Mouse (Mus musculus): ENCODE measurements at regions not wholly inside any gene's neighbourhood (a gene's known extent, or its start where the extent isn't known, plus 50 kb on each side); places are given as distances from the start of the nearest gene placed in this dataset.
"Not testable (repeated sequence)": the region's sequence is repeated elsewhere in the genome, so short reads cannot be mapped to it uniquely, and the experiment has no call there.

GRCm38 (mm10) chr12:54532062-54532461 is 124.3 kb downstream of the Sptssa start:
- Histone ChIP-seq H3K27ac (replicated peaks; ENCODE audit: low read depth, low read length) (no peak overlapping the region), H3K9me3 (ENCODE audit: control insufficient read depth, low read length) (no peaks in the 10 kb centered on the region), H3K9ac (ENCODE audit: low read length) (no peak overlapping the region), H3K36me3 (ENCODE audit: control insufficient read depth, insufficient read depth, low read length) (no peaks in the 10 kb centered on the region), H3K27me3 (ENCODE audit: control insufficient read depth, insufficient read depth, low read length) (no peaks in the 10 kb centered on the region), H3K4me2 (ENCODE audit: low read depth, severe bottlenecking) (no peak overlapping the region), H3K4me3 (ENCODE audit: low read depth, low read length) (no peak overlapping the region), H3K4me1 (ENCODE audit: control insufficient read depth, insufficient read depth, low read length) (no peaks in the 10 kb centered on the region)
- ATAC-seq (ENCODE audit: insufficient number of reproducible peaks, low FRiP score, low TSS enrichment, low read depth) (no peak), DNase-seq (ENCODE audit: low spot score) (no peak)
- WGBS = 91% methylated on average over 8 of the region's 8 CpGs

DNA sequence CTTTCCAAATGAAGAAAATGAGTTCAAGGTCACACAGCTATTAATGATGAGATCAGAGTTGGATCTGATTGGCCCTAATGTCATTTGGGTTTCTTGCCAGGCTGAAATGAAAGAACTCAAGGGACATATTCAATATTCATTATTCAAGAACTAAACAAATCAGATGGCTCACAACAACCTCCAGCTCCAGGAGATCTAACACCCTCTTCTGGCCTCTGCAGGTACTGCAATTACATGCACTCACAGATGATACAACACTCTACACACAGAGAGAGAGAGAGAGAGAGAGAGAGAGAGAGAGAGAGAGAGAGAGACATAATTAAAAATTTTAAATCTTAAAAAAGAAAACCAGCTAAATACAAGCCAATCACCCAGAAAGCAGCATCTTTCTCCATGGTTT is 128.3 kb downstream of the Sptssa start:
- no peaks in the 10 kb centered on the region for H3K4me1 ChIP-seq (ENCODE audit: control insufficient read depth, insufficient read depth, low read length)
- no peak for DNase-seq (ENCODE audit: low spot score)
- no peaks in the 10 kb centered on the region for H3K36me3 ChIP-seq (ENCODE audit: control insufficient read depth, insufficient read depth, low read length)
- H3K4me2 ChIP-seq (ENCODE audit: low read depth, severe bottlenecking) = no peak overlapping the region
- no peak for ATAC-seq (ENCODE audit: insufficient number of reproducible peaks, low FRiP score, low TSS enrichment, low read depth)
- H3K9me3 ChIP-seq (ENCODE audit: control insufficient read depth, low read length) = no peaks in the 10 kb centered on the region
- H3K4me3 ChIP-seq (ENCODE audit: low read depth, low read length) = no peak overlapping the region
- H3K27ac ChIP-seq (replicated peaks; ENCODE audit: low read depth, low read length) = no peak overlapping the region
- no peaks in the 10 kb centered on the region for H3K27me3 ChIP-seq (ENCODE audit: control insufficient read depth, insufficient read depth, low read length)
- H3K9ac ChIP-seq (ENCODE audit: low read length) = no peak overlapping the region

DNA sequence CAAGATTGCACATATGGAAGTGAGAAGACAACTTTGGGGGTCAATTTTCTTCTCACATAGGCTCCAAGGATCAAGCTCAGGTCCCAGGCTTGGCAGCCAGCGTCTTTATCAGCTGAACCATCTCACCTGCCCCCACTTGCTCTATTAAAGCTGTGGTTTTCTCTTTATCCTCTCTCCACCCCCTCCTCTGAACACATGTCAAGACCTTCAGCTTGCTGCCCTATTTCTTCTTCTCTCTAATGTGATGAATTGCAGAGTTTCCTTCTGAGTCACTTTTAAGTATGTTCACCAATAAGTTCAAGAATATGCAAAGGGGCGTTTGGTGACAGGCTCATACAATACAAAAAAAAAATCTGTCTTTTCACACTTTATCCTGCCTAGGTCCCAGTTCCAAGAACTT is 128.8 kb downstream of the Sptssa start:
- H3K4me2 ChIP-seq (ENCODE audit: low read depth, severe bottlenecking) = no peak overlapping the region
- no peaks in the 10 kb centered on the region for H3K27me3 ChIP-seq (ENCODE audit: control insufficient read depth, insufficient read depth, low read length)
- WGBS = 78% methylated on average over 2 of the region's 2 CpGs
- no peak overlapping the region for H3K4me3 ChIP-seq (ENCODE audit: low read depth, low read length)
- no peak overlapping the region for H3K9ac ChIP-seq (ENCODE audit: low read length)
- no peaks in the 10 kb centered on the region for H3K9me3 ChIP-seq (ENCODE audit: control insufficient read depth, low read length)
- DNase-seq (ENCODE audit: low spot score) = no peak
- no peaks in the 10 kb centered on the region for H3K4me1 ChIP-seq (ENCODE audit: control insufficient read depth, insufficient read depth, low read length)
- no peak overlapping the region for H3K27ac ChIP-seq (replicated peaks; ENCODE audit: low read depth, low read length)
- H3K36me3 ChIP-seq (ENCODE audit: control insufficient read depth, insufficient read depth, low read length) = no peaks in the 10 kb centered on the region
- ATAC-seq (ENCODE audit: insufficient number of reproducible peaks, low FRiP score, low TSS enrichment, low read depth) = no peak

GRCm38 (mm10) chr12:54520406-54520805 is 136.0 kb downstream of the Sptssa start:
- H3K9me3 ChIP-seq (ENCODE audit: control insufficient read depth, low read length) = no peaks in the 10 kb centered on the region
- H3K4me1 ChIP-seq (ENCODE audit: control insufficient read depth, insufficient read depth, low read length) = no peaks in the 10 kb centered on the region
- DNase-seq (ENCODE audit: low spot score) = no peak
- ATAC-seq (ENCODE audit: insufficient number of reproducible peaks, low FRiP score, low TSS enrichment, low read depth) = no peak
- H3K4me3 ChIP-seq (ENCODE audit: low read depth, low read length) = no peak overlapping the region
- H3K27ac ChIP-seq (replicated peaks; ENCODE audit: low read depth, low read length) = no peak overlapping the region
- no peak overlapping the region for H3K4me2 ChIP-seq (ENCODE audit: low read depth, severe bottlenecking)
- H3K36me3 ChIP-seq (ENCODE audit: control insufficient read depth, insufficient read depth, low read length) = no peaks in the 10 kb centered on the region
- WGBS = 22% methylated on average over 4 of the region's 4 CpGs
- no peaks in the 10 kb centered on the region for H3K27me3 ChIP-seq (ENCODE audit: control insufficient read depth, insufficient read depth, low read length)
- no peak overlapping the region for H3K9ac ChIP-seq (ENCODE audit: low read length)

DNA sequence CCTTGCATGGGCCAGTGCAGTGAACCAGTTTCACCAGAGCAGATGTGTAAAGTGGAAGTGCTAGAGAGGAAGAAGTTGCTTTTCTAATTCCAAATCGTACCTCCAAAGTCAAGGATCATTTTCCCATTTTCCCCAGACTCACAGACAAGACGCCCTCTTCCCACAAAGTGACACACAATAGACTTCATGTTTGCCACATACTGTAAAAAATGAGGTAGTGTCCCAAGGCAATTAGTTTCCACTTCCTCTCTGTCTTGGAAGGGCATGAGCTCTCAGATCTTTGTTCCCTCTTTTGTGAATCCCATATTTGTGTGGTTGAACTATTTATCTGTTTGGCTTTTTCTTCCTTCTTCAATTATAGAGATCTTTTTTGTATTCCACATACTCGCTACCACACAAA is 137.0 kb downstream of the Sptssa start:
- H3K27ac ChIP-seq (replicated peaks; ENCODE audit: low read depth, low read length) = no peak overlapping the region
- WGBS = 89% methylated on average over 3 of the region's 3 CpGs
- H3K9me3 ChIP-seq (ENCODE audit: control insufficient read depth, low read length) = no peaks in the 10 kb centered on the region
- H3K9ac ChIP-seq (ENCODE audit: low read length) = no peak overlapping the region
- H3K27me3 ChIP-seq (ENCODE audit: control insufficient read depth, insufficient read depth, low read length) = no peaks in the 10 kb centered on the region
- H3K4me1 ChIP-seq (ENCODE audit: control insufficient read depth, insufficient read depth, low read length) = no peaks in the 10 kb centered on the region
- ATAC-seq (ENCODE audit: insufficient number of reproducible peaks, low FRiP score, low TSS enrichment, low read depth) (no peak), DNase-seq (ENCODE audit: low spot score) (no peak)
- no peak overlapping the region for H3K4me2 ChIP-seq (ENCODE audit: low read depth, severe bottlenecking)
- no peak overlapping the region for H3K4me3 ChIP-seq (ENCODE audit: low read depth, low read length)
- no peaks in the 10 kb centered on the region for H3K36me3 ChIP-seq (ENCODE audit: control insufficient read depth, insufficient read depth, low read length)

GRCm38 (mm10) chr12:54517265-54517664 is 139.1 kb downstream of the Sptssa start:
- Histone ChIP-seq H3K9me3 (ENCODE audit: control insufficient read depth, low read length) (no peaks in the 10 kb centered on the region), H3K9ac (ENCODE audit: low read length) (no peak overlapping the region), H3K4me2 (ENCODE audit: low read depth, severe bottlenecking) (no peak overlapping the region), H3K4me3 (ENCODE audit: low read depth, low read length) (no peak overlapping the region), H3K27ac (replicated peaks; ENCODE audit: low read depth, low read length) (no peak overlapping the region), H3K27me3 (ENCODE audit: control insufficient read depth, insufficient read depth, low read length) (no peaks in the 10 kb centered on the region), H3K36me3 (ENCODE audit: control insufficient read depth, insufficient read depth, low read length) (no peaks in the 10 kb centered on the region), H3K4me1 (ENCODE audit: control insufficient read depth, insufficient read depth, low read length) (no peaks in the 10 kb centered on the region)
- no peak for ATAC-seq (ENCODE audit: insufficient number of reproducible peaks, low FRiP score, low TSS enrichment, low read depth)
- 81% methylated on average over 3 of the region's 3 CpGs for whole genome bisulfite sequencing
- DNase-seq (ENCODE audit: low spot score) = no peak

DNA sequence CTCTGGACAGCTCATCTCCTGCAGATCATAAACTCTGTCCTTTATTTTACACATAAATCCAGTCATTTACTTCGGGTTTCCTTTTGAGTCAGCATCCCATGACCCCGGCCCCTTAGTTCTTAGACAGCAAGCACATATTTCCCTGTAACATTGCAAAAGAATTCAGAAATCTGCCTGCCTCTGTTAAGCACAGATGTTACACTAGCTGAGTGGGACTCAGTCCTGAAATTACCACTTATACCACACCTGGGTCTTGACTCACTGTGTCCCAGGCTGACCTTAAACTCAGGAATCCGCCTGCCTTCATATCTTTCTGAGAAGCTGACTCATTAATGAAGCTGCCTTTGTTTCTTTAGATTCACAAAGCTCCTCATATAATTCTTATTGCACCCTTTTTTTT is 139.9 kb downstream of the Sptssa start:
- DNase-seq (ENCODE audit: low spot score) (no peak), ATAC-seq (ENCODE audit: insufficient number of reproducible peaks, low FRiP score, low TSS enrichment, low read depth) (no peak)
- H3K4me3 ChIP-seq (ENCODE audit: low read depth, low read length) = no peak overlapping the region
- H3K4me1 ChIP-seq (ENCODE audit: control insufficient read depth, insufficient read depth, low read length) = no peaks in the 10 kb centered on the region
- no peaks in the 10 kb centered on the region for H3K27me3 ChIP-seq (ENCODE audit: control insufficient read depth, insufficient read depth, low read length)
- WGBS = 55% methylated on average over 3 of the region's 3 CpGs
- no peak overlapping the region for H3K4me2 ChIP-seq (ENCODE audit: low read depth, severe bottlenecking)
- no peaks in the 10 kb centered on the region for H3K36me3 ChIP-seq (ENCODE audit: control insufficient read depth, insufficient read depth, low read length)
- no peak overlapping the region for H3K9ac ChIP-seq (ENCODE audit: low read length)
- no peaks in the 10 kb centered on the region for H3K9me3 ChIP-seq (ENCODE audit: control insufficient read depth, low read length)
- H3K27ac ChIP-seq (replicated peaks; ENCODE audit: low read depth, low read length) = no peak overlapping the region

DNA sequence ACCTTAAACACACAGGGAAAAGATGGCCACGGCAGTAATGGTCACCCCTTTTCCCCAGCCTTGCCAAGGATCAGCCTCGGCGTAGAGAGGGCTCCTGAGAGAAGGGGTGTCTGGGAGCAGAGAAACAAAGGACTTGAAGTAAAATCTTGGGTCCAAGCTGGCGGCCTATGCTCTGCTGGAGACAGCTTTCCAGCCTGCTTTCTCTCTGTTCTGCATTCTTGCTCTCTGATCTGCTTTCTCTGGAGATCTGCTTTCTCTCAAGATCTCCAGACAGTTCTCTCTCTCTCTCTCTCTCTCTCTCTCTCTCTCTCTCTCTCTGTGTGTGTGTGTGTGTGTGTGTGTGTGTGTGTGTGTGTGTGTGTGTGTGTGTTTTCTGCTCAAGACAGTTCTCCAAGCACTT is 140.3 kb downstream of the Sptssa start:
- not testable (repeated sequence) for ATAC-seq (ENCODE audit: insufficient number of reproducible peaks, low FRiP score, low TSS enrichment, low read depth); H3K36me3 ChIP-seq (ENCODE audit: control insufficient read depth, insufficient read depth, low read length); H3K4me1 ChIP-seq (ENCODE audit: control insufficient read depth, insufficient read depth, low read length); H3K4me2 ChIP-seq (ENCODE audit: low read depth, severe bottlenecking); H3K9me3 ChIP-seq (ENCODE audit: control insufficient read depth, low read length); H3K27me3 ChIP-seq (ENCODE audit: control insufficient read depth, insufficient read depth, low read length); DNase-seq (ENCODE audit: low spot score); H3K4me3 ChIP-seq (ENCODE audit: low read depth, low read length); H3K27ac ChIP-seq (replicated peaks; ENCODE audit: low read depth, low read length); H3K9ac ChIP-seq (ENCODE audit: low read length)
- 44% methylated on average over 4 of the region's 4 CpGs for WGBS

GRCm38 (mm10) chr12:54509903-54510302 is 146.5 kb downstream of the Sptssa start:
- no peaks in the 10 kb centered on the region for H3K4me1 ChIP-seq (ENCODE audit: control insufficient read depth, insufficient read depth, low read length)
- H3K27ac ChIP-seq (replicated peaks; ENCODE audit: low read depth, low read length) = no peak overlapping the region
- no peak for DNase-seq (ENCODE audit: low spot score)
- H3K9ac ChIP-seq (ENCODE audit: low read length) = no peak overlapping the region
- no peak for ATAC-seq (ENCODE audit: insufficient number of reproducible peaks, low FRiP score, low TSS enrichment, low read depth)
- H3K9me3 ChIP-seq (ENCODE audit: control insufficient read depth, low read length) = no peaks in the 10 kb centered on the region
- no peaks in the 10 kb centered on the region for H3K27me3 ChIP-seq (ENCODE audit: control insufficient read depth, insufficient read depth, low read length)
- no peak overlapping the region for H3K4me2 ChIP-seq (ENCODE audit: low read depth, severe bottlenecking)
- no peak overlapping the region for H3K4me3 ChIP-seq (ENCODE audit: low read depth, low read length)
- H3K36me3 ChIP-seq (ENCODE audit: control insufficient read depth, insufficient read depth, low read length) = no peaks in the 10 kb centered on the region
- WGBS = 71% methylated on average over 6 of the region's 6 CpGs

All from limb, embryonic 11.5 days (tissue).